Mouse (Mus musculus) erythroblast, embryonic 14.5 days (primary cell): ENCODE data around the gene St5.

Source experiments
- GATA1 ChIP-seq: IDR thresholded peaks from 2 replicates; pipeline ENCODE4 v1.6.1; 2012; ENCODE audit warnings: low read length, inconsistent platforms, mixed read lengths
- TAL1 ChIP-seq: IDR thresholded peaks from 3 replicates; pipeline ENCODE4 v1.6.1; 2012; ENCODE audit warnings: low read length, inconsistent platforms, mixed read lengths

DNA sequence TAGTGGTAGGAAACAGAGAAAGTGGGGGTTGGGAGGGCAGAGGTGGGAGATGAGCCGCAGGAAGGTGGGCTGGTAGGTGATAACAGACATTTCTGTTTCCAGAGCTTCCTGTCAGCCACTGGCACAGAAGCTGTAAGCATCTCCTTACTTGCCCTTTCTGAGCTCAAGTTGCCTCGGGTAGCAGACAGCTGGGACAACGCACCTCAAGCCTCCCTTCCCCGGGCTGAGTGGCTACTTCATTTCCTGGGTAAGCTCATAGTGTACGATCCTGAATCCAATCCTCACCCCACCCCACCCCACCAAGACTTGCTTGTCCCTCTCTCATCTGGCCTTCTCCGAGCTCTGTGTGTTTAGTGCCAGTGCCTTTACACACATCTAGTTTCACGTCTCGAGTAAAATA, 115.3 kb downstream of the St5 start:
- TF ChIP-seq GATA1 (no peak), TAL1 (no peak)
